Mouse (Mus musculus): ENCODE measurements at regions not wholly inside any gene's neighbourhood (a gene's known extent, or its start where the extent isn't known, plus 50 kb on each side); places are given as distances from the start of the nearest gene placed in this dataset.

GRCm38 (mm10) chr17:74920056-74920455, 85.3 kb upstream of the Ltbp1 start:
- Histone ChIP-seq H3K4me1 (replicated peaks; ENCODE audit: low read depth, low read length) (peaks cover 16% of the 10 kb centered on the region), H3K4me3 (replicated peaks; ENCODE audit: low read length) (no peak overlapping the region), H3K9me3 (ENCODE audit: low read length) (0 out of 2 replicates have a peak, but pooled peaks cover 3% of the 10 kb centered on the region), H3K27me3 (ENCODE audit: insufficient read depth, low read length) (peaks cover 44% of the 10 kb centered on the region), H3K36me3 (ENCODE audit: insufficient read depth, low read length) (no peaks in the 10 kb centered on the region)
- TF ChIP-seq POU5F1 (IDR thresholded peaks at IDR 0.05; ENCODE audit: borderline replicate concordance, low read length) (no peak), NANOG (IDR thresholded peaks at IDR 0.05; ENCODE audit: borderline replicate concordance, low read length) (no peak), CTCF (conservative IDR thresholded peaks at IDR 0.05; ENCODE audit: low read length) (no peak)

GRCm38 (mm10) chr17:74921413-74921812, 84.0 kb upstream of the Ltbp1 start:
- no peak overlapping the region for H3K4me3 ChIP-seq (replicated peaks; ENCODE audit: low read length)
- 0 out of 2 replicates have a peak, but pooled peaks cover 3% of the 10 kb centered on the region for H3K9me3 ChIP-seq (ENCODE audit: low read length)
- H3K4me1 ChIP-seq (replicated peaks; ENCODE audit: low read depth, low read length): peaks cover 16% of the 10 kb centered on the region
- TF ChIP-seq CTCF (conservative IDR thresholded peaks at IDR 0.05; ENCODE audit: low read length): no peak
- TF ChIP-seq NANOG (IDR thresholded peaks at IDR 0.05; ENCODE audit: borderline replicate concordance, low read length): no peak
- TF ChIP-seq POU5F1 (IDR thresholded peaks at IDR 0.05; ENCODE audit: borderline replicate concordance, low read length): no peak
- no peaks in the 10 kb centered on the region for H3K36me3 ChIP-seq (ENCODE audit: insufficient read depth, low read length)
- peaks cover 52% of the 10 kb centered on the region for H3K27me3 ChIP-seq (ENCODE audit: insufficient read depth, low read length)

- H3K27me3 ChIP-seq (ENCODE audit: insufficient read depth, low read length): peaks cover 49% of the 10 kb centered on the region
- H3K4me3 ChIP-seq (replicated peaks; ENCODE audit: low read length): no peak overlapping the region
- no peaks in the 10 kb centered on the region for H3K9me3 ChIP-seq (ENCODE audit: low read length)
- H3K4me1 ChIP-seq (replicated peaks; ENCODE audit: low read depth, low read length): peaks cover 16% of the 10 kb centered on the region
- H3K36me3 ChIP-seq (ENCODE audit: insufficient read depth, low read length): no peaks in the 10 kb centered on the region
- TF ChIP-seq CTCF (conservative IDR thresholded peaks at IDR 0.05; ENCODE audit: low read length) (no peak), POU5F1 (IDR thresholded peaks at IDR 0.05; ENCODE audit: borderline replicate concordance, low read length) (no peak), NANOG (IDR thresholded peaks at IDR 0.05; ENCODE audit: borderline replicate concordance, low read length) (no peak)
Measured at GRCm38 (mm10) chr17:74922016-74922415, 83.4 kb upstream of the Ltbp1 start.

GRCm38 (mm10) chr17:74922591-74922990, 82.8 kb upstream of the Ltbp1 start:
- H3K4me1 ChIP-seq (replicated peaks; ENCODE audit: low read depth, low read length): peaks cover 18% of the 10 kb centered on the region

GRCm38 (mm10) chr17:74923101-74923500, 82.3 kb upstream of the Ltbp1 start:
- H3K27me3 ChIP-seq (ENCODE audit: insufficient read depth, low read length): peaks cover 49% of the 10 kb centered on the region
- no peaks in the 10 kb centered on the region for H3K9me3 ChIP-seq (ENCODE audit: low read length)
- no peaks in the 10 kb centered on the region for H3K36me3 ChIP-seq (ENCODE audit: insufficient read depth, low read length)
- H3K4me1 ChIP-seq (replicated peaks; ENCODE audit: low read depth, low read length): peaks cover 23% of the 10 kb centered on the region
- H3K4me3 ChIP-seq (replicated peaks; ENCODE audit: low read length): no peak overlapping the region
- TF ChIP-seq NANOG (IDR thresholded peaks at IDR 0.05; ENCODE audit: borderline replicate concordance, low read length): no peak
- TF ChIP-seq POU5F1 (IDR thresholded peaks at IDR 0.05; ENCODE audit: borderline replicate concordance, low read length): no peak
- TF ChIP-seq CTCF (conservative IDR thresholded peaks at IDR 0.05; ENCODE audit: low read length): no peak

More at GRCm38 (mm10) chr17:74922591-74922990, 82.8 kb upstream of the Ltbp1 start:
- Histone ChIP-seq H3K36me3 (ENCODE audit: insufficient read depth, low read length) (no peaks in the 10 kb centered on the region), H3K9me3 (ENCODE audit: low read length) (no peaks in the 10 kb centered on the region), H3K27me3 (ENCODE audit: insufficient read depth, low read length) (peaks cover 49% of the 10 kb centered on the region), H3K4me3 (replicated peaks; ENCODE audit: low read length) (no peak overlapping the region)
- no peak for TF ChIP-seq CTCF (conservative IDR thresholded peaks at IDR 0.05; ENCODE audit: low read length)
- no peak for TF ChIP-seq POU5F1 (IDR thresholded peaks at IDR 0.05; ENCODE audit: borderline replicate concordance, low read length)
- no peak for TF ChIP-seq NANOG (IDR thresholded peaks at IDR 0.05; ENCODE audit: borderline replicate concordance, low read length)

- TF ChIP-seq NANOG (IDR thresholded peaks at IDR 0.05; ENCODE audit: borderline replicate concordance, low read length) (no peak), CTCF (conservative IDR thresholded peaks at IDR 0.05; ENCODE audit: low read length) (no peak), POU5F1 (IDR thresholded peaks at IDR 0.05; ENCODE audit: borderline replicate concordance, low read length) (no peak)
- no peaks in the 10 kb centered on the region for H3K36me3 ChIP-seq (ENCODE audit: insufficient read depth, low read length)
- no peak overlapping the region for H3K4me3 ChIP-seq (replicated peaks; ENCODE audit: low read length)
- H3K27me3 ChIP-seq (ENCODE audit: insufficient read depth, low read length): peaks cover 48% of the 10 kb centered on the region
- no peaks in the 10 kb centered on the region for H3K9me3 ChIP-seq (ENCODE audit: low read length)
- H3K4me1 ChIP-seq (replicated peaks; ENCODE audit: low read depth, low read length): peaks cover 31% of the 10 kb centered on the region
Measured at GRCm38 (mm10) chr17:74925131-74925530, 80.2 kb upstream of the Ltbp1 start.

- no peaks in the 10 kb centered on the region for H3K36me3 ChIP-seq (ENCODE audit: insufficient read depth, low read length)
- H3K4me3 ChIP-seq (replicated peaks; ENCODE audit: low read length): no peak overlapping the region
- peaks cover 27% of the 10 kb centered on the region for H3K4me1 ChIP-seq (replicated peaks; ENCODE audit: low read depth, low read length)
- H3K27me3 ChIP-seq (ENCODE audit: insufficient read depth, low read length): peaks cover 25% of the 10 kb centered on the region
- H3K9me3 ChIP-seq (ENCODE audit: low read length): no peaks in the 10 kb centered on the region
- TF ChIP-seq NANOG (IDR thresholded peaks at IDR 0.05; ENCODE audit: borderline replicate concordance, low read length) (no peak), POU5F1 (IDR thresholded peaks at IDR 0.05; ENCODE audit: borderline replicate concordance, low read length) (no peak), CTCF (conservative IDR thresholded peaks at IDR 0.05; ENCODE audit: low read length) (no peak)
Measured at GRCm38 (mm10) chr17:74927981-74928380, 77.4 kb upstream of the Ltbp1 start.

GRCm38 (mm10) chr17:74931540-74931939, 73.8 kb upstream of the Ltbp1 start:
- Histone ChIP-seq H3K9me3 (ENCODE audit: low read length) (no peaks in the 10 kb centered on the region), H3K4me1 (replicated peaks; ENCODE audit: low read depth, low read length) (peaks cover 15% of the 10 kb centered on the region), H3K27me3 (ENCODE audit: insufficient read depth, low read length) (peaks cover 4% of the 10 kb centered on the region; the same call in 1 of the 2 replicates), H3K4me3 (replicated peaks; ENCODE audit: low read length) (no peak overlapping the region), H3K36me3 (ENCODE audit: insufficient read depth, low read length) (no peaks in the 10 kb centered on the region)
- no peak for TF ChIP-seq CTCF (conservative IDR thresholded peaks at IDR 0.05; ENCODE audit: low read length)
- TF ChIP-seq POU5F1 (IDR thresholded peaks at IDR 0.05; ENCODE audit: borderline replicate concordance, low read length): no peak
- no peak for TF ChIP-seq NANOG (IDR thresholded peaks at IDR 0.05; ENCODE audit: borderline replicate concordance, low read length)

- H3K4me1 ChIP-seq (replicated peaks; ENCODE audit: low read depth, low read length): peaks cover 26% of the 10 kb centered on the region
- H3K27me3 ChIP-seq (ENCODE audit: insufficient read depth, low read length): no peaks in the 10 kb centered on the region
- no peaks in the 10 kb centered on the region for H3K9me3 ChIP-seq (ENCODE audit: low read length)
- TF ChIP-seq CTCF (conservative IDR thresholded peaks at IDR 0.05; ENCODE audit: low read length): no peak
- no peak for TF ChIP-seq NANOG (IDR thresholded peaks at IDR 0.05; ENCODE audit: borderline replicate concordance, low read length)
- TF ChIP-seq POU5F1 (IDR thresholded peaks at IDR 0.05; ENCODE audit: borderline replicate concordance, low read length): no peak
- no peak overlapping the region for H3K4me3 ChIP-seq (replicated peaks; ENCODE audit: low read length)
- H3K36me3 ChIP-seq (ENCODE audit: insufficient read depth, low read length): no peaks in the 10 kb centered on the region
Measured at GRCm38 (mm10) chr17:74941393-74941792, 64.0 kb upstream of the Ltbp1 start.
